Mouse (Mus musculus): ENCODE results near the gene Abhd4. TPM values are rescaled to one million over a fixed set of nuclear protein-coding genes. Genes with fewer than 3 reads are reported as not detected.
"Not testable (repeated sequence)": the region's sequence is repeated elsewhere in the genome, so short reads cannot be mapped to it uniquely, and the experiment has no call there.

Gene Abhd4
- total RNA-seq, 2 experiments from 2014 or later: 55.7 to 56.6 TPM

DNA sequence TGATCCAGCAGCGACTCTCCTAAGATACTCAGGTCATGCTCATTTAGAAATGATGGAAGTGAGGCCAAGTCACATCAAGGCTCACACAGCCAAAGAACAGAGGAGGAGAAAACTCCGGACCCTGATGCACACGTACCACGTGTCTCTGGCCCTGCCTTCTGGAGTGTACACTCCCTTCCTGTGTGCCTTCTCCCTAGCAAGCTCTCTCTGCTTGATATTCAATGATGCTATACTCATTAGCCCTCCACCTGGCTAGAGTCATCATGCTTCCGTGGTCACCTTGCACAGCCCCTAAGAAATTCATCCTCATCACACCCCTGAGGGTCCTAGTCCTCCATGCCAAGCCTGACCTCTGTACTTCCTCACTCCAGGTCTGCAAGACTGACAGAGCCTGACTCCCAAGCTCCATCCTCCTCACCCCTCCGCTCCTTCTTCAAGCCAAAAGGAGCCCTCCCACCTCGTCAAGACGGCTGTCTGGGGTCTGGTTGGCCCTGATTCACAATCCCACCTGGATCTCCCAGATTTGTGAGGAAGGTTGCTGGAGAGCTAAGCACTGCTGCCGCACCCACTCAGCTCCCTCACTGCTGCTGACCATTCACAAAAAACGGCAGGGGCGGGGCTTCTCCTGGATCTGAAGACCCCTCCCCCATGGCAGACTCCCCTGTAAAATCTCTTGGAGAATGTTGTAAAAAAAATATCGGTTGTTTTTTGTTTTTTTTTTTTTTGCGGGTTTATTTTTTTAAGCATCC lies 30.5 kb upstream of the Abhd4 start:
- no peak for DNase-seq

DNA sequence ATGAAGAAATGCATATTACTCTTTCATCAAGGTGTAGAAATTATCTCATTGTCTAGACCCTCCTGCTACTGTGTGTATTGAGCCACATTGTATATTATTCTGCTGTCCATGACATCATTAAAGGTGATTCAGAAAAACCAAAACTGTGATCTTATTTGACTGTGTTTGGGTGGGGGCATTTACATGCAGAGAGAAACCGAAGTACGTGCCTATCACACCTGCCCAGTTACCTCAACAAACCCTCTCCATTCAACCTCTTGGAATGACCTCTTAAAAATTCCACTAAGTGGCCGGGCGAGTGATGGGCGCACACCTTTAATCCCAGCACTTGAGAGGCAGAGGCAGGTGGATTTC lies 29.9 kb upstream of the Abhd4 start:
- no peak for DNase-seq

DNA sequence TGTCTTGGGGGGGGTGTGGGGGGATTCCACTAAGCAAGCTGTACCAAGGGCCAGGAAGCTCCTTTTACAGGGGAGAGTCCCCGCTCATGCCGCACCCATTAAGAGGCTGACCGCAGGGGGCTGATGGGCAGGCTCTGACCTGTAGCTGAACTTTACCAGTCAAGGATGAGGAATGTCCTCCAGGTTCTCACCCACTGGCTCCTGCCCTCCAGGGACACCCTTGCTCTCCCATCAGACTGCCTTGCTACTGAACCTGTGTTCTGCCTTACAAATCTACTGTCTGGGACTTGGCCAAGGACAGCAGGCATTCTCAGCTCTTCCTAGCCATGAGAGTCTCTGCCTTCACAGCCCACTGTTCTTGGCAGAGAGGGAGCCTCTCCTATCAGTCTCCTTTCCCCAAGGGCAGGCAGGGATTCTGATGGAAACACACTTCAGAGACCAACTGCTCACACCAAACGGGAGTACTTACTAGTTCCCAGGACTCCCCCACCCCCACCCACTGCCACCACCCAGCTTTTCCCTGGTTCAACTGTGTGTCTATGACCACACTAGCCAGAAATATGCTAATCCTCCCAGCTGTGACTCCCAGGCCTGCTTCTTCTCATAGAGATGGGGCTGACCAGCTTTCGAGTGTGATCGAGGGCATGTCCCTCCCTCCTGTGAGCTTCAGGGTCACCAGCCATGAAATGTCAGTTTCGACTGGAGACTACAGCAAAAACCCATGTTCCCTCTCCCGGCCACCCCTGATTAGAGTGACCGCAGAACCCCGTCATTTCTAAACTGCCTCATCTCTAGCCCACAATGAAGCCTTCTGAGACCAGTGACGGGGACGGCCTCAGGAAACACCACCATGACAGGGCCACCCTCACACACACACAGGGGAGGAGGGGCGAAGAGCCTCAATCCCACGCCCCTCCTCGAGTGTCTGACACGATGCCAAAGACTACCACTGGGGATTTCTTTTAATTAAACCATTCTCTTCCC lies 29.2 kb upstream of the Abhd4 start:
- no peak for DNase-seq

DNA sequence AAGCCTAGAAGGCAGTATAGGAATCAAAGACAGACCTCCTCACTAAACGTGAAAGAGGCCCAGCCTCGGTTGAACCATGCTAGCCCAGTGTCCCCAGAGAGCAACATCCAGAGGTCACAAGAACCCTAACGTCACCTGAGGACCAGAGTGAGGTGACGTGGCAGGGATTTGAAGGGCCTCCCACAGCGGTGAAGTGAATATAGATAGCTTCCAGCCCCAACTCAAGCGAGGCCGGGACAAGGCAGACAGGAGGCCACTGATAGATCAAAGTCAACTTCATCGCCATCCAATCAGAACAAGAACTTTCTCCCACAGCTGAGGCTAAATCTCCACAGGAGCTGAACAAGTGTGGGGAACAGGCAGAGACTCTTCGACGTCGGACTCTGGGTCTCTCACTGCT lies 28.3 kb upstream of the Abhd4 start:
- no peak for DNase-seq

DNA sequence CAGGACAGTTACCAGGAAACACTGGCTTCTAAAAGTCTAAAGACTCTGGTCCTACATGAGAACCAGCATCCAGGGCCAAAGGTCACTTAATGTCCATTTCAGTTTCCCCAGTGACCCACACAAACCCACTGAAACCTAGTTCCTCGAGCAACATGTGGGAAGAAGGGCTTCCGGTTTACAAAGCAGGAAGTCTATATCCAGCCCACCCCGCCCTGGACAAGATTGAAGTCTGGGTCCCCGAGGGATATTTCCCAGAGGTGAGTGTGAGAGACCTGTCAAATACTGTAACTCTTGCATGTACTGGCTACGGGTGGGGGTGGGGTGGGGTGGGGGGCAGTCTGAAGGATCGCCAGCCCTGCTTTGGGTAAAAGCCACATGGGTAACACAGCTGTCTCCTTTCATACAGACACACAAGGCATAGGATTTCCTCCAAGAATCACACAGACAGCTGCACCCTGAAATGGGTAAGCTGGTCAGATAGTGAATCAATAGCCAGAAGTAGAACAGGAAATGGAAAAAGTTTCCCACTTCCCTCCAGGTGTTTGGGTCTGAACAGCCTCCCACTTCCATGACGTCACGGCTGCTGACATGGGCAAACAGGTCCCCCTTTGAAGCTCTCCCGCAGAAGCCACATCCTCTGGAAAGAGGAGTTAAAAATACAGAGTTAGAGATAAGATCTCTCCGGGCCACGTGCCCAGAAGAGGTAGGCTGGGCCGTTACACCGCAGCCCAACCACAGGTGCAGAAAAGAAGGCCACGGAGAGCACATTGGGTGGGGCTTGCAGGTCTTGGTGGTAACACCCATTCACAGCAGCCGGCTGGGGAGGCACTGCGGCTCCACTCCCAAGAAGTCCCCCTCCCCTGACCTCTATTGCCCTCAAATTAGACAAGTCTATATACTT lies 26.8 kb upstream of the Abhd4 start:
- no peak for DNase-seq

DNA sequence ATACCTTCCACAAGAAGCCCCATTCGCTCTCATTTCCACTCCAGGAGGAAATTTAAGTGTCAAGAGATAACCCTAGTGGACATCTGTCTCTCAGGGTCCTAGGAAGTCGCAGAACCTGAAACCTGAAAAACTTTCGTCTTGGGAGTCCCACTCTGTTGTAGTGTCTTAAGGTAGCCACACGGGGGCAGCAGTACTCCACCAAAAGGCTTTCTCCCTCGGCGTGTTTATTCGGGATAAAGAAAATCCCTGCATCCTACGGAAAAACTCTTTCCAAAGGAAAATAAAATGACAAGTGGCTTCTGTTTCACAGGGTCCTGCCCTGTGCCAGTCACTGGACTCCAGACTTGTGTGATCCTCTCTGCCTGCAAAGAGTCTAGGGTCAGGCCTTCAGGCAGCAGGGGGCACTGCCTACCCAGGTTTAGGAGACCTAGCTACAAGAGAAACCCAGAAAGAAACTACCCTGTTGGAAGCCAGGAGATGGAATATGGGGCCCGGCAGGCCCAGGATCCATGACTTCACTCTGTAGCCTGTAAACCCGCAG lies 26.0 kb upstream of the Abhd4 start:
- peak; percentile 63 to 67 for DNase-seq

DNA sequence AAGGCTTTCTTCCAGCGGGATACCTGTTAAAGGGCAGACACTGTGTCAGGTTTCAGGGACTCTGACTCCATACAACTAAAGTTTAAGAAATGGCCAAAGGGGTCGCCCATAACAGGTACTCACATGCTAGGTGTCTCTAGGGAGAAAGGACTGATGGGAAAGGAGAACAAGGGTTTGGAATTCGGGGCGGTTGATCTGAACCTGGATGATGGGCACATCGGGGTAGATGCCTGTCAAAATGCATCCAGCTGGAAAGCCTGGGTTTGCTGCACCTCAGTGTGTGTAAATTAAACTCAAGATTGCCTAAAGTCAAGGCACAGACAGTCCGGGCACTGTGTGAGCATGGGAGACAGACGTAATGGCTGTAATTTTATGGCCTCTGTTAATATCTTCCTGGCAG lies 25.5 kb upstream of the Abhd4 start:
- DNase-seq: no peak

DNA sequence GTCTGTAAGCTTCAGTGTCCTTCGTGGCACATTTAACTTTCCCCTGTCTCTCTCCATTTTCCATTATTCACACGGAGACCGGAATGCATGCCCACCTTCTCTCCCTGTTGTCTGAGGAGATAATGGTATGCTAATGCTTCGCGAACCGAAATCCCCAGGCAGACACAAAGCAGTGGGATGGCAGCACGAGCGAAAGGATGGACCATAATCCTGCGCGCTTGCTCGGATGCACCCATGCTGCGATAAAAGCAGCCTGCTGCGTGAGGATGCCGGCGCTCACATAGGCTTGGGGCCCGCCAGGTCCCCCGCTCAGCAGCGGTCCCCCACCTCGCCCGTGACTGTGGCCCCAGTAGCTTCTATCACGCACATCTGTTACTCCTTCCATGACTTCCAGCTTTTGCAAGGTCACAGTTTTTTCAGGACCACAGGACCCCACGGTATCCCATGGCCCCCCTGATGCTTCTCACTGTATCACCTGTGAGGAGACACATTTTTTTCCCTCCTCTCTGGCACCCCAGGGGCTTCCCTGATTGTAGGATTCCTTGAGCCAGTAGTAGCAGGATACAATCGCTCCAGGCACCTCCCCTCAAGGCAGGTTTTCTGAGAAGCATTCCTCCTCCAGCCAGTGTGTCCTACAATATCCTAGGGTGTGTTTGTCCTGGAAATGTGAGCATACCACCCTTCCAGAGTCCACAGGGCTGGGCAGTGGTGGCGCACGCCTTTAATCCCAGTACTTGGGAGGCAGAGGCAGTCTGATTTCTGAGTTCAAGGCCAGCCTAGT lies 24.9 kb upstream of the Abhd4 start:
- DNase-seq: no peak

DNA sequence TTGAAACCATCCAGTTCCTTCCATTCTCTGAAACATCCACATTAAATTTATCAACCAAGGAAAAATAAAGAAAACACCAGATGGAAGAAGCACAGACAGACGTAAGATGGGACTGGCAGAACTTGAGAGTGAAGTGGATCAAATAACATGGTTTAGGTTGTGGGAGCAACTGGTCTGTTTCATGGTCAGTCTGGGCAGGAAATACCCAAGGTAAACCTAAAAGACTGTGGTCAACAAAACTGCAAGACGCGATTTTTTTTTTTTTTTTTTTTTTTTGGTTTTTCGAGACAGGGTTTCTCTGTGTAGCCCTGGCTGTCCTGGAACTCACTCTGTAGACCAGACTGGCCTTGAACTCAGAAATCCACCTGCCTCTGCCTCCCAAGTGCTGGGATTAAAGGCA lies 24.1 kb upstream of the Abhd4 start:
- not testable (repeated sequence) for DNase-seq

DNA sequence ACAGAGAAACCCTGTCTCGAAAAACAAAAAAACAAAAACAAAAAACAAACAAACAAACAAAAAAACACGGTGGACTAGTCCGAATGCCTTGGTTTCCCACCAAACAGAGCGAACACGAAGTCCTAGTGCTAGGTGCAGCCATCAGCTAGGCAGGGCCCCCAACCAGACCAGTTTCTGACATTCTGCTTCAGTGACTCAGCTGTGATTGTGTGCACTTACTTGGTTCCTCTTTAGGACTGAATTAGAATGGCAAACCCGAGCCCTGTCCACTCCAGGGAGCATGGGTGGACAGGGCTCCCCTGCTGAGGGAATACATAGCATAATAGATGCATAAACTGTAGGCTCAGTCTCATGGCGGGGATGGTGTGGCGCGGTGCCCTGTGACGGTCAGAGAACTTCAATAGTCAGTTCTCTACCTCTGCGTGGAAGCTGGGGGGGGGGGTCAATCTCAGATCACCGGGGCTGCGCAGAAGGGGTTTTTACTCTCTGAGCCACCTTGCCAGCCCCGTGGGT lies 23.3 kb upstream of the Abhd4 start:
- DNase-seq: no peak

DNA sequence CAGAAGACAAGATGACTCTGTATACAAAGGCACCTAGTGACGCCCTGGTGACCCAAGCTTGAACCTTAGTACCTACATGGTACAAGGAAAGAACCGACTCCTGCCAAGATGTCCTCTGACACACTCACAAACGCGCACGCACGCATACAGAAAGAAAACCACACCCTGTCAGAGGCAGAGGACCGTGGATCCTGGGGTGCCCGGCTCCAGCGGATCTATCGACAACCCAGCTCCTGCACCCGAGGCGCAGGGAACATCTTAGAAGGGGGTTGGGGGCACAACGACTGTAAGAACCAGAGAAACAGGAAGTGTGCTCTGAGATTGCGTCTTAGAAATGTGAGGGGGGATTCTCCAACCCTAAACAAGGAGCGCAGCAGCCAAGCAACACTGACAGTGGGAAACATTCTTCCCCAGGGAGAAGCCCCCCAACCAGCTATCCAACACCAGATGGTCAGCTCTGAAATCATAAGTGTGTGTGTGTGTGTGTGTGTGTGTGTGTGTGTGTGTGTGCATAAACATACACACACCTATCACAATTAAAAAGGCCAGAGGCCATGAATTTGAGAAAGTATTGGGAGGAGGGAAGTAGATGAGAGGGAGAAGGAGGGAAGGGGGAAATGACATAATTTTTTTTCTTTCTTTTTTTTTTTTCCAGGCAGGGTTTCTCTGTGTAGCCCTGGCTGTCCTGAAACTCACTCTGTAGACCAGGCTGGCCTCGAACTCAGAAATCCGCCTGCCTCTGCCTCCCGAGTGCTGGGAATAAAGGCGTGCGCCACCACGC lies 22.6 kb upstream of the Abhd4 start:
- no peak for DNase-seq

DNA sequence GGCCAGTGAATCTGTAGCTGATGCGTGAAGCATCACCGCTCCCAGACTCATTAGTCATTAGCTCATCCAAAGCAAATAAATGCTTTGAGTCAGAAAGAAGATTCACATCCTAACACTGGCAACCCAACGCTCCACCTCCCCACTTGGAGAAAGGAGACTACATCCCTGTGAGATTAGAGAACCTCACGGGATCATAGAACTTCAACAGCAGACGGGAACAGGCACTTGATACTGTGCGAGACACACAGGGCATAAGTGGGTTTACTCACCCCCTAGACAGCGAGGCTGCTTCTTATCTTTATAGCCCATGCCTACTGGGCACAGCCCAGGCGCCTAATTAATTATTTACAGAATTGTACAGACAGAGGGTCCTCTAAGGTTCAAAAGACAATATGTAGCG lies 21.8 kb upstream of the Abhd4 start:
- no peak for DNase-seq

DNA sequence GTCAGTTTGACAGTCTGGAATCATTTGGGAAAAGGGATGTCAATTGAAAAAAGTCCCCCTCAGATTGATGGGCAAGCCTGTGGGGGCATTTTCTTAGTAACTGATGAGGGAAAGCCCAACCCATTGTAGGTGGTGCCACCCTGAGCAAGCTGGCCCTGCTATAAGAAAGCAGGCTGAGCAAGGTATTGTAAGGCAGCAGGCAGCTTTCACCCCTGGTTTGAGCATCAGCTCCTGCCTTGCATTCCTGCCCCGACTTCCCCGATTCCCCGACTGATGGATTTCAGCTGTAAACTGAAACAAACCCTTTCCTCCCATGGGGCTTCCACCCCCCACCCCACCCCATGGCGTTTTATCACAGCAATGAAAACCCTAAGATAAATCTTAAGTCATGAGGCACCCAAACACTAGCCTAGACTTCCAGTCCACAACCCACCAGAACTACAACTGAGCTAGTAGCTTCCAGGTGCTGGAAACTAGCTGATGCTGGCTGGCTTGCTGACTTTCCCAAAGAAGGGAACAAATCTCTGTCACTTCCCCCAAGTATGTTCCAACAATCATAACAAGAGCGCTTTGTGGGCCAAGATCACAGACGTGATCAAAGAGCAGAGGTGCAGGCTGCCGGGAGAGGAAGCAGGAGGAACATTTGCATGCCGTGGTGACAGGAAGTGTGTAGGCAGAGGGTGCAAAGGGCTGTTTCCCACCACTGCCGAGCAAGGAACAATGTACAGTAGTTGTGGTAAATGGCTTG lies 21.0 kb upstream of the Abhd4 start:
- peak in 1 of 2 experiments; percentile 24 for DNase-seq

DNA sequence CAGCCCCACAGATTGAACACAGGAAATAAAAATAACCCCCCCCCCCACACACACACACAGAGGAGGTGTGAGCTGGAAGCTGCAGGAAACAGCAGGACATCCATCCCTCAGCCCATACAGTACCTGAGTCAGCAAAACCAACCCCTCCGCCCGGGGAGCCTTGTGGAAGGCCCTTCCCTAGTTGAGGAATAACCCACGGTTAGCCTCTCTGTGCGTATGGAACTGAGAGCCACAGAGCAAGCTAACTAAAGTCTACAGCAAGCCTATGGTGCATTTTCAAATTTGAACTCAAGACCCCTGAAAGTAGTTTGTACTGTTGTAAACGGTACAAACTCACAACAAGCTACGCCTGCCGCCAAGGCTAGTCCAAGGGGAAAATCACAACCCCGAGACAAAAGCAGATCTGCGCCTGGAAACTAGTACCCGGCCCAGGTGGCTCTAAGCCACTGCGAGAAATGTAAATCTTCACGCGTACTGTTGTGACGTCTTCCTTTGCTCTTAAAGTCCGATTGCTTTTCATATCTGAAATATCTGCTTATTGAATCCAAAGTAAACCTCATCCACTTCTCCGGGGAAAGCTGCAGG lies 20.3 kb upstream of the Abhd4 start:
- DNase-seq: no peak

DNA sequence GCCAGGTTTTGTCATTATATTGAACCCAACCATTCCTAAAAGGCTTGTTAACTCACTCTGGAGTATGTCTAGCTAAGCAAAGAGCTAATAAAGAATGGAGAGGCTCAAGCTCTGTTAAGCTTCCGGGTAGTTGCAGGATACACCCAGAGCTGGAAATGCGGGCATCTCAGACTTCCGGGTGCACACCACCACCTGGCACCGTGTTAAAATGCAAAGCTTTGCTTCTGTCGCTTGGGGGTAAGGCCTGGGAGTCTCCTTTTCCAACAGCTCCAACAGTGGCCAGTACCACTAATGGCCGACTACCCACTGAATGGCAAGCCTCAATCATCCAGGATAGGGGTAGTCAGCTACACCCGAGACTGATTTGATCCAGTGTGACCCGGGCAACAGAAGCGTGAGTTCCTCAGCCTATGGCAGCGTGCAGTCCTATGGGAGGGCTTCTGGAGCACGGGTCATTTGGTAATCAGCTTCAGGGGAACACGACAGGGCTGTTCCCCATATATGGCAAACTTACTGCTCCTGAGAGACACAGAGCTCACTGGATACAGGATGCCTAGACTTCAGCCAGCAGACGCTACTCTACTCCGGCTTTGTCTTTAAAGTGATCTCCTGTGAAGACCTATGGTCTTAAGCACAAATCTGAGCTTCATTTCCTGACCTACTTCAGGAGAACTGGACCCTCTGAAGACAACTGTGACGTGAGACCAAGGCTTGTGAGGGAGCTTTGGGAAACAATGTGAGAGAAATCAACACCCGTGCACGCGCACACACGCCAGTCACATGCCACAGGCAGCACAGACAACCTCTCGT lies 19.6 kb upstream of the Abhd4 start:
- no peak for DNase-seq

DNA sequence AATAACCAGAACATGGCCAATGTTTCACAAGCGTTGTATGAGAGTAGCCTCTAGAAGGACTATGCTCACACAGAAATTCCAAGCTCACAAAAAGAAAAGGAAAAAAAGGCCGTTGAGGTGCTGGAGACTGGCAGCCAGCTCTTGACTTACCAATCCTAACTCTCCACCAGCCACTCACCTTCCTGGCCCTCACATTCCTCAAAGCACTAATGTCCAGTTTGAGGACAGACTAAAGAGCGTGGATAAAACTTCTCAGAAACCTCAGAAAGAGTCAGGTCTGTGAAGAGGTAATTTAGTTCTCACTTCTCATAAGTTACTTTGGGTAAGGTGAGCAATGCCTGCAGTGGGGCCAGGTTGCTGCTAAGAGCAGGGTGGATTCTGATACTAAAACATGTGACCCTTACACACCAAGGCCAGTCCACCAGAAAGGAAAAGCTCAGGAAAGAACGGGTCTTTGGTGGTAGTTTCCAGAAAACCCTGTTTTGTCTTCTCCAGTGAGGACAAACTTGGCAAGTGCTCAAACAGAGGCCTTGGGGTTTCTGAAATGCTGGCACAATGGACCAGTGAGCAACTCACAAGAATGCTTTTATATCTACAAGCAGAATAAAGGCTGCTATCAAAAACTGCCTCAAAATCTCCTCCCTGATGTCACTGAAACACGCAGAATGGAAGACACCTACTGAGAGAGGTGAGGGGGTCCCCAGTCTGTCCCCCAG lies 18.0 kb upstream of the Abhd4 start:
- DNase-seq: no peak

DNA sequence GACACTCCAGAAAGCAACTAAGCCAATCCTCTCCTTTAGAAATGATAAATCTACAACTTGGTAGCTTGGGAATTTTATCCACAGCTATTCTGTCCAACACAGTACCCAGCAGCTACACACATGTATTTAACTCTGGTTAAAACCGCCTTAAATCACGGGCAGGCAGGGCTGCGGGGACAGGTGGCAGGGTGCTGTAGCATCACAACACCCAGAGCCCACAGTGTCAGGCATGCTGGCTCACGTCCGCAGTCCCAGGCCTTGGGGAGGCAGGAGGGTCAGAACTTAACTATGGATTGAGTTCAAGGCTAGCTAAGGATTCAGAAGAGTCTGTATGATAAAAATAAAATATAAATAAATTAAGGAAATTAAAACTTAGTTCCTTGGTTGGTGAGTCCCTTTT lies 17.1 kb upstream of the Abhd4 start:
- no peak for DNase-seq

All from layer of hippocampus, postnatal 36 days (tissue).